Mouse (Mus musculus) forebrain, embryonic 10.5 days (tissue): ENCODE data around the gene Gtpbp8. TPM values are rescaled to one million over a fixed set of nuclear protein-coding genes. Genes with fewer than 3 reads are reported as not detected.

Experiments
- DNase-seq: peaks from one replicate; pipeline ENCODE4 v3.0.0-alpha.2; 2017; ENCODE audit warnings: low spot score; ENCODE audit errors: extremely low spot score
- H3K27ac ChIP-seq: fragments of 300-500 bp; sonication (generic); 2 replicates; pipeline ENCODE4 v1.5.1; 2016; ENCODE audit warnings: mild to moderate bottlenecking
- H3K27me3 ChIP-seq: fragments of 300-500 bp; sonication (generic); 2 replicates; pipeline ENCODE4 v1.6.1; 2016; ENCODE audit warnings: mild to moderate bottlenecking; ENCODE audit not compliant: poor library complexity, severe bottlenecking
- H3K36me3 ChIP-seq: fragments of 300-500 bp; sonication (generic); replicated peaks from 2 replicates; pipeline ENCODE4 v1.6.1; 2016; ENCODE audit warnings: mild to moderate bottlenecking, moderate library complexity
- H3K4me1 ChIP-seq: fragments of 300-500 bp; sonication (generic); 2 replicates; pipeline ENCODE4 v1.6.1; 2016
- H3K4me3 ChIP-seq: fragments of 300-500 bp; sonication (generic); 2 replicates; pipeline ENCODE4 v1.5.1; 2016; ENCODE audit warnings: mild to moderate bottlenecking, moderate library complexity
- H3K9me3 ChIP-seq: fragments of 300-500 bp; sonication (generic); 2 replicates; pipeline ENCODE4 v1.6.1; 2016; ENCODE audit warnings: mild to moderate bottlenecking, moderate library complexity
- WGBS: fragments of 180-500 bp; shearing (Covaris S2); methylation state at CpG from one replicate; pipeline ENCODE4 v1.1.7; 2016; 5-methylcytosine and 5-hydroxymethylcytosine counted together
- polyA plus RNA-seq: library from polyadenylated mRNA; unstranded; fragments of >200 nt; fragmentation: Nextera tagmentation; extraction: Ambion mirVana; gene quantifications from 2 replicates; pipeline ENCODE4 v1.2.1, GENCODE M21; 2016

Gtpbp8 gene
- polyA plus RNA-seq, 1 experiment from 2014 or later, result 31.9 TPM

- 79% methylated on average over 1 of the region's 1 CpGs for WGBS
- Histone ChIP-seq H3K4me3 (no peak overlapping the region), H3K4me1 (no peaks in the 10 kb centered on the region), H3K27ac (no peak overlapping the region), H3K27me3 (no peaks in the 10 kb centered on the region), H3K9me3 (no peaks in the 10 kb centered on the region), H3K36me3 (no peaks in the 10 kb centered on the region)
- no peak for DNase-seq
These were observed 15.6 kb upstream of the Gtpbp8 start for GRCm38 (mm10) chr16:44761811-44762210.

- Histone ChIP-seq H3K4me1 (no peaks in the 10 kb centered on the region), H3K27me3 (no peaks in the 10 kb centered on the region), H3K9me3 (no peaks in the 10 kb centered on the region), H3K36me3 (no peaks in the 10 kb centered on the region), H3K4me3 (no peak overlapping the region), H3K27ac (no peak overlapping the region)
- no peak for DNase-seq
- WGBS, result 94% methylated on average over 8 of the region's 8 CpGs
These were observed 11.5 kb upstream of the Gtpbp8 start for GRCm38 (mm10) chr16:44757700-44758099.

- peaks cover 20% of the 10 kb centered on the region for H3K4me1 ChIP-seq
- H3K27ac ChIP-seq, result no peak overlapping the region
- H3K4me3 ChIP-seq, result no peak overlapping the region
- 57% methylated on average over 3 of the region's 3 CpGs for WGBS
- H3K9me3 ChIP-seq, result no peaks in the 10 kb centered on the region
- no peaks in the 10 kb centered on the region for H3K27me3 ChIP-seq
- DNase-seq, result no peak
- peaks cover 3% of the 10 kb centered on the region; the same call in 1 of the 2 replicates for H3K36me3 ChIP-seq
These were observed 1.8 kb upstream of the Gtpbp8 start for GRCm38 (mm10) chr16:44748007-44748406.

GRCm38 (mm10) chr16:44745471-44745865 lies 695 bp downstream of the Gtpbp8 start:
- DNase-seq, result no peak
- Histone ChIP-seq H3K27ac (peak overlapping the region; percentile 97), H3K9me3 (no peaks in the 10 kb centered on the region), H3K36me3 (peaks cover 17% of the 10 kb centered on the region), H3K27me3 (no peaks in the 10 kb centered on the region), H3K4me1 (peaks cover 20% of the 10 kb centered on the region), H3K4me3 (peak overlapping the region; percentile 84)
- 8% methylated on average over 14 of the region's 14 CpGs for WGBS

GRCm38 (mm10) chr16:44742753-44743152 lies 3.4 kb downstream of the Gtpbp8 start:
- 97% methylated on average over 1 of the region's 1 CpGs for WGBS
- Histone ChIP-seq H3K27me3 (no peaks in the 10 kb centered on the region), H3K9me3 (no peaks in the 10 kb centered on the region), H3K27ac (no peak overlapping the region), H3K4me3 (no peak overlapping the region), H3K4me1 (peaks cover 20% of the 10 kb centered on the region), H3K36me3 (peaks cover 39% of the 10 kb centered on the region)
- no peak for DNase-seq

- H3K4me1 ChIP-seq, result no peaks in the 10 kb centered on the region
- no peaks in the 10 kb centered on the region for H3K9me3 ChIP-seq
- 93% methylated on average over 4 of the region's 4 CpGs for WGBS
- H3K4me3 ChIP-seq, result no peak overlapping the region
- H3K27ac ChIP-seq, result no peak overlapping the region
- no peak for DNase-seq
- H3K27me3 ChIP-seq, result no peaks in the 10 kb centered on the region
- peaks cover 89% of the 10 kb centered on the region for H3K36me3 ChIP-seq
These were observed 10.0 kb downstream of the Gtpbp8 start for GRCm38 (mm10) chr16:44736118-44736517.

GRCm38 (mm10) chr16:44735676-44736075 lies 10.5 kb downstream of the Gtpbp8 start:
- Histone ChIP-seq H3K9me3 (no peaks in the 10 kb centered on the region), H3K27ac (no peak overlapping the region), H3K4me1 (no peaks in the 10 kb centered on the region), H3K4me3 (no peak overlapping the region), H3K36me3 (peaks cover 93% of the 10 kb centered on the region), H3K27me3 (no peaks in the 10 kb centered on the region)
- no peak for DNase-seq
- 87% methylated on average over 5 of the region's 5 CpGs for WGBS

- no peaks in the 10 kb centered on the region for H3K27me3 ChIP-seq
- no peaks in the 10 kb centered on the region for H3K9me3 ChIP-seq
- H3K4me1 ChIP-seq, result no peaks in the 10 kb centered on the region
- H3K27ac ChIP-seq, result no peak overlapping the region
- 92% methylated on average over 3 of the region's 3 CpGs for WGBS
- no peak overlapping the region for H3K4me3 ChIP-seq
- H3K36me3 ChIP-seq, result peaks cover 100% of the 10 kb centered on the region
- no peak for DNase-seq
These were observed 12.1 kb downstream of the Gtpbp8 start for GRCm38 (mm10) chr16:44734059-44734458.

GRCm38 (mm10) chr16:44727525-44727924 lies 18.6 kb downstream of the Gtpbp8 start:
- 98% methylated on average over 3 of the region's 3 CpGs for WGBS

GRCm38 (mm10) chr16:44725286-44726223 lies 20.6 kb downstream of the Gtpbp8 start:
- H3K36me3 ChIP-seq, result peaks cover 34% of the 10 kb centered on the region
- peak overlapping the region; percentile 93 for H3K4me3 ChIP-seq
- peak overlapping the region; percentile 99 for H3K27ac ChIP-seq
- peak; percentile 47 for DNase-seq
- WGBS, result 54% methylated on average over 14 of the region's 14 CpGs
- no peaks in the 10 kb centered on the region for H3K27me3 ChIP-seq
- peaks cover 25% of the 10 kb centered on the region for H3K4me1 ChIP-seq
- no peaks in the 10 kb centered on the region for H3K9me3 ChIP-seq

More at GRCm38 (mm10) chr16:44727525-44727924, 18.6 kb downstream of the Gtpbp8 start:
- no peak for DNase-seq
- Histone ChIP-seq H3K4me3 (no peak overlapping the region), H3K4me1 (peaks cover 25% of the 10 kb centered on the region), H3K9me3 (no peaks in the 10 kb centered on the region), H3K36me3 (peaks cover 53% of the 10 kb centered on the region), H3K27ac (no peak overlapping the region), H3K27me3 (no peaks in the 10 kb centered on the region)

GRCm38 (mm10) chr16:44724847-44725246 lies 21.3 kb downstream of the Gtpbp8 start:
- Histone ChIP-seq H3K36me3 (peaks cover 34% of the 10 kb centered on the region), H3K9me3 (no peaks in the 10 kb centered on the region), H3K27me3 (no peaks in the 10 kb centered on the region), H3K4me3 (peak overlapping the region; percentile 93), H3K4me1 (peaks cover 25% of the 10 kb centered on the region), H3K27ac (peak overlapping the region; percentile 99)
- WGBS, result under 1% methylated on average over 14 of the region's 14 CpGs
- peak; percentile 63 for DNase-seq

- Histone ChIP-seq H3K27me3 (no peaks in the 10 kb centered on the region), H3K36me3 (peaks cover 34% of the 10 kb centered on the region), H3K27ac (peak within 1 kb of the TSS; percentile 99), H3K4me3 (peak within 1 kb of the TSS; percentile 93), H3K4me1 (peaks cover 25% of the 10 kb centered on the region), H3K9me3 (no peaks in the 10 kb centered on the region)
- peak; percentile 96 for DNase-seq
- WGBS, result under 1% methylated on average over 64 of the region's 64 CpGs
These were observed 21.9 kb downstream of the Gtpbp8 start, which contains the start of gene Nepro for GRCm38 (mm10) chr16:44724083-44724787. Nepro (plus strand) TSS chr16:44724301.

GRCm38 (mm10) chr16:44722666-44723065 lies 23.5 kb downstream of the Gtpbp8 start:
- no peak for DNase-seq
- Histone ChIP-seq H3K9me3 (no peaks in the 10 kb centered on the region), H3K36me3 (peaks cover 27% of the 10 kb centered on the region), H3K4me1 (peaks cover 25% of the 10 kb centered on the region), H3K27me3 (no peaks in the 10 kb centered on the region), H3K27ac (no peak overlapping the region), H3K4me3 (no peak overlapping the region)
- WGBS, result 85% methylated on average over 2 of the region's 2 CpGs
